Comparison of ENCODE assay signal across 10 mouse cellular contexts in the genomic region with DNA sequence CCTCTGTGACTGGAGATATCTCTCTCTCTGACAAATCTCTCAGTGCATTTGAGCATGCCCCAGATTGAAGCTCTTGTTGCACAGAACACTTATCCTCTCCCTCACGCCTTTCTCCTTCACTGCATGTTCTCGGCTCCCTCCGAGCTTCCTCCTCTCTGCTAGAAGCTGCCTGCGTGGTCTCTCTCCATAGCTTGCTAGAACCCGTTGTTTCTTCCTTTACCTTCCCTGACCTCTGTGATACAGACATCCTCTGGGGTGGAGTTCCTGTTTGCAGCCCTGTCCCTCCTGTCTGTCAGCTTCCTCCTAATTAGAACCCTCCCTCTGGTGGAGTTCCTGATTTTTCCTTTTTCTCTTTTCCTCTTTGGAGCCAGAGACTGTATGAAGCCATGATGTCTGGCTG.
DNase-seq lines count a peak whose midpoint lies in the region; ATAC-seq and TF ChIP-seq lines count a peak whose summit lies in the region.
"Had no signal": no experiment of that assay in that cellular context is flagged by ENCODE, and none has a peak within 500 bp of the region (broad histone marks: within the 10 kb centered on the region; RNA-seq: fewer than 3 reads in every experiment).

No protein-coding gene starts in this region.

- no peak for TF ChIP-seq CTCF in gastrocnemius, adult 2 months (IDR thresholded peaks at IDR 0.05)

- H3K4me3 ChIP-seq in gastrocnemius, adult 2 months = peak overlapping the region; percentile 36
- no peak overlapping the region for H3K4me3 ChIP-seq in lung, embryonic 16.5 days (ENCODE audit: low read length)
- no peak overlapping the region for H3K4me3 ChIP-seq in liver, embryonic 12.5 days
- no peak overlapping the region for H3K4me3 ChIP-seq in kidney, embryonic 14.5 days (ENCODE audit: low read length)
- H3K4me3 ChIP-seq: hindbrain, embryonic 15.5 days; myocyte had no signal

- no peaks in the 10 kb centered on the region for H3K9me3 ChIP-seq in lung, embryonic 16.5 days (ENCODE audit: control insufficient read depth, low read length)
- no peaks in the 10 kb centered on the region for H3K9me3 ChIP-seq in liver, embryonic 12.5 days (replicated peaks)
- H3K9me3 ChIP-seq in kidney, embryonic 14.5 days (ENCODE audit: control insufficient read depth, low read length) = no peaks in the 10 kb centered on the region
- H3K9me3 ChIP-seq: hindbrain, embryonic 15.5 days had no signal

- 37% methylated on average over 5 of the region's 5 CpGs for WGBS in lung, embryonic 16.5 days
- 42% methylated on average over 5 of the region's 5 CpGs for WGBS in liver, embryonic 12.5 days (ENCODE audit: insufficient replicate concordance)
- WGBS in kidney, embryonic 14.5 days = 54% methylated on average over 5 of the region's 5 CpGs

- H3K4me1 ChIP-seq in lung, embryonic 16.5 days (replicated peaks; ENCODE audit: control insufficient read depth, insufficient read depth, low read length) = peaks cover 33% of the 10 kb centered on the region
- H3K4me1 ChIP-seq in liver, embryonic 12.5 days = peaks cover 66% of the 10 kb centered on the region
- no peaks in the 10 kb centered on the region for H3K4me1 ChIP-seq in kidney, embryonic 14.5 days (ENCODE audit: control insufficient read depth, insufficient read depth, low read length)

- H3K27me3 ChIP-seq in lung, embryonic 16.5 days (ENCODE audit: control insufficient read depth, insufficient read depth, low read depth, low read length) = no peaks in the 10 kb centered on the region
- no peaks in the 10 kb centered on the region for H3K27me3 ChIP-seq in liver, embryonic 12.5 days (replicated peaks)
- no peaks in the 10 kb centered on the region for H3K27me3 ChIP-seq in kidney, embryonic 14.5 days (ENCODE audit: control insufficient read depth, insufficient read depth, low read length)
- H3K27me3 ChIP-seq: hindbrain, embryonic 15.5 days had no signal

- ATAC-seq in lung, embryonic 16.5 days (ENCODE audit: low read depth) = no peak; the same call in 1 of the 2 replicates
- 0 out of 2 replicates have a peak, but pooled peaks have one; percentile 27 for ATAC-seq in liver, embryonic 12.5 days
- no peak for ATAC-seq in kidney, embryonic 14.5 days (ENCODE audit: low FRiP score, low TSS enrichment)

- no peak overlapping the region for H3K9ac ChIP-seq in lung, embryonic 16.5 days (ENCODE audit: low read length)
- H3K9ac ChIP-seq in liver, embryonic 12.5 days = no peak overlapping the region
- H3K9ac ChIP-seq in kidney, embryonic 14.5 days (ENCODE audit: low read depth, low read length) = no peak overlapping the region
- H3K9ac ChIP-seq: hindbrain, embryonic 15.5 days had no signal

- intact Hi-C loops in gastrocnemius, adult 2 months (cut with DNase I) = no loop called here

- H3K4me2 ChIP-seq in lung, embryonic 16.5 days (ENCODE audit: low read depth, low read length) = no peak overlapping the region
- H3K4me2 ChIP-seq in liver, embryonic 12.5 days = no peak overlapping the region
- no peak overlapping the region for H3K4me2 ChIP-seq in kidney, embryonic 14.5 days (replicated peaks; ENCODE audit: low read depth, low read length)
- H3K4me2 ChIP-seq: hindbrain, embryonic 15.5 days had no signal

- no peak for DNase-seq in gastrocnemius, adult 2 months
- DNase-seq in gastrocnemius, postnatal 10 days = no peak
- DNase-seq in lung, postnatal 14 days = no peak
- no peak for DNase-seq in spleen, postnatal 10 days (ENCODE audit: low spot score in 2 of 2)
- no peak for DNase-seq in thymus, adult 18-20 months

- peak overlapping the region; percentile 93 for H3K27ac ChIP-seq in gastrocnemius, adult 2 months
- H3K27ac ChIP-seq in lung, embryonic 16.5 days (ENCODE audit: low read length) = peak overlapping the region; percentile 27; the same call in 1 of the 2 replicates
- peak overlapping the region; percentile 45; the same call in 1 of the 2 replicates for H3K27ac ChIP-seq in liver, embryonic 12.5 days
- H3K27ac ChIP-seq in kidney, embryonic 14.5 days (ENCODE audit: low read depth, low read length) = no peak overlapping the region
- H3K27ac ChIP-seq: hindbrain, embryonic 15.5 days had no signal

- no peaks in the 10 kb centered on the region for H3K36me3 ChIP-seq in lung, embryonic 16.5 days (ENCODE audit: control insufficient read depth, insufficient read depth, low read length)
- H3K36me3 ChIP-seq in liver, embryonic 12.5 days = no peaks in the 10 kb centered on the region
- no peaks in the 10 kb centered on the region for H3K36me3 ChIP-seq in kidney, embryonic 14.5 days (ENCODE audit: control insufficient read depth, insufficient read depth, low read length)
- H3K36me3 ChIP-seq: hindbrain, embryonic 15.5 days had no signal
